Mouse (Mus musculus) thymus, postnatal 4 days (tissue): ENCODE results near the gene Usp38.
A peak's percentile ranks its signal among the peaks of the same experiment; 100 is the strongest.

ENCODE experiments used
- DNase-seq: peaks from one replicate; pipeline ENCODE4 v3.0.0; 2021

The Usp38 gene

GRCm38 (mm10) chr8:80961070-80961609 is 53.6 kb downstream of the Usp38 start:
- DNase-seq: no peak

- no peak for DNase-seq
These were observed 55.0 kb downstream of the Usp38 start for GRCm38 (mm10) chr8:80959588-80960268.

DNA sequence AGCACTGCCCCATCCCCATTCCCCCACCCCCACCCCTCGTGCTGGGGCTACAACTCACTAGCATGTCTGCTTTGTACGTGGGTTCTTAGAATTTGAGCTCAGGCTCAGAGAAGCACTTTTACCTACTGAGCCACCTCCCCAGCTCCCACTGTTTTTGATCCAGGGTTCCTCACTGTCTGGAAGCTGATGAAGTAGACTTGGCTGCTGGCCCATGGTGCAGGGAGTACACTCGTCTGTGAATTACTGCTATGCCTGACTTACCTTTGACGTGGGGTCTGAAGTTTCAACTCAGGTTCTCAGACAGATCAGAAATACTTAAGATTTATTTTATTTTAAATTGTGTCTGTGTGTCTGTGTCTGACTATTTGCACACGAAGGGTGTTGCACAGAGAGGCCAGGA is 57.0 kb downstream of the Usp38 start:
- no peak for DNase-seq

DNA sequence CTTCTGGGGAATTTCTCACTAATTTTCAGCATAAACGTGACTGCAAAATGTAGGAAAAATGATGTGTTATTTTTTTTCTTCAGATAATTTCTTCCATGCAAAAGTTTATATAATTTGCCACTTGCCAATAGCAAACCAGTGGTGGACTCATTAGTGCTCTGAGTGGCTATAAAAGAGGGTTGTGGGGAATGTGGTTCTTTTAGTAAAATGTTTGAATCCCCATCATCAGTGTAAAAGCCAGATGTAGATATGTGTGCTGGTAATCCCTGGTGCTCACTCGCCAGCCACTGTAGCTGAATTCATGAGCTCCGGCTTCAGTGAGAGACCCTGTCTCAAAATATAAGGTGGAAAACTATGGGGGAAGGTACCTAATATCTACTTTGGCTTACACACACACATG is 61.8 kb downstream of the Usp38 start:
- no peak for DNase-seq

GRCm38 (mm10) chr8:80952235-80952915 is 62.4 kb downstream of the Usp38 start:
- no peak for DNase-seq

- DNase-seq: peak; percentile 13
These were observed 66.1 kb downstream of the Usp38 start for GRCm38 (mm10) chr8:80948405-80949183.

GRCm38 (mm10) chr8:80943742-80944141 is 71.0 kb downstream of the Usp38 start:
- DNase-seq: no peak

- no peak for DNase-seq
These were observed 73.1 kb downstream of the Usp38 start for GRCm38 (mm10) chr8:80941621-80942020.

- DNase-seq: no peak
These were observed 76.7 kb downstream of the Usp38 start for GRCm38 (mm10) chr8:80937814-80938650.
